Mouse (Mus musculus) embryonic fibroblast, embryonic 13.5 days (primary cell): ENCODE measurements at regions not wholly inside any gene's neighbourhood (a gene's known extent, or its start where the extent isn't known, plus 50 kb on each side); places are given as distances from the start of the nearest gene placed in this dataset.

Experiments used
- CTCF ChIP-seq: IDR thresholded peaks from 2 replicates; pipeline ENCODE4 v1.5.1; 2011; ENCODE audit warnings: mild to moderate bottlenecking, control low read depth, low read length, moderate library complexity, borderline replicate concordance; ENCODE audit not compliant: insufficient read depth
- POLR2A ChIP-seq: IDR thresholded peaks from 2 replicates; pipeline ENCODE4 v1.6.1; 2011; ENCODE audit warnings: low read depth, mild to moderate bottlenecking, control low read depth, low read length, moderate library complexity

DNA sequence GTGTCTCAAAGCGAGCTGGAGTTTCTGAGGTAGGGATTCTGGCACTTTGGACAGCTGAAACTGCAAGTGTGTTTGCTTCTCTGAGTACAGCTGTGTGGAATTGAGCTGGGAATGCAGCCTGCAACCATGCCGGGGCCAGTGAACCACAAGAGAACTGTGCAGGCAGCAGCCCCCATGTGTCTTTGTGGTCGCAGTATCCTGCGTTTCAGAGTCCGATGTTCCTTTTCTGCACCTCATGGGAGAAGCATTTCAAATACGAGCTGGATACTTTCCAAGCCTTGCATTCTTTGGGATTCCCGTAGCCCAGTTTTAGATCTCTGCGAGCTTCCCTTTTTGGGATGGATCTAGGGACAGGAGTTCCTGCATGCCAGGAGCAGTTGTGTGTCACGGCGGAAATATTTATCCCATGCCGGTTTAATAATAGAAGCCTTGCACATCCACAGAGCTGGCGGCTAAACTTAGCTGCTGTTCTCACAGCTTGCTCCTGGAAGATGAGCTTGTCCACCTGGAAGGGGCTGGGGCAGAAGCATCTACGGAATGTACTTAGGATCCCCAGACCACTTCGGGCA is 233.3 kb downstream of the Gadd45g start:
- no peak for TF ChIP-seq POLR2A
- no peak for TF ChIP-seq CTCF
